Mouse (Mus musculus) natural killer cell, adult 2 months (primary cell): ENCODE data around the gene Oser1.

Source experiments
- DNase-seq, 2 experiments: peaks; one replicate each; pipeline ENCODE4 v3.0.0; 2022; ENCODE audit warnings: low spot score in 2 of 2

Oser1 gene

GRCm38 (mm10) chr2:163401221-163401620, 23.3 kb downstream of the Oser1 start:
- peak; percentile 75 to 79 for DNase-seq

DNA sequence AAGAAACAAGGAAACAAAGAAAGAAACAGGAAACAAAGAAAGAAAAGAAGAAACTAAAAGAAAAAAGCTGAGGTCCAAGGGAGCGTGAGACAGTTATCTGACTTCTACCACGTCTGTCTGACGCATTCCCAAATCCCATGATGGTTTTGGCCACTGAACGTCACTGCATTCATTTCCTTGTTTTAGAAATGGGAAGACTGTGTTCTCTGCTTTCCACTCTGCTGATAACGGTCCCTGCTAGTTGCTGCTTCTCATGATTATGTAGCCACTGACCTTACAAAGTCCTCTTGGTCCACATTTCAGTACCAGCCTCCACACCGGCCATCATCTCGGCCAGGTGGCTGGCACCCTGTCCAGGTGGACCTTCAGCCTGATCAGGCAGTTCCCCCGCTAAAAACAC, 25.3 kb downstream of the Oser1 start:
- no peak for DNase-seq

DNA sequence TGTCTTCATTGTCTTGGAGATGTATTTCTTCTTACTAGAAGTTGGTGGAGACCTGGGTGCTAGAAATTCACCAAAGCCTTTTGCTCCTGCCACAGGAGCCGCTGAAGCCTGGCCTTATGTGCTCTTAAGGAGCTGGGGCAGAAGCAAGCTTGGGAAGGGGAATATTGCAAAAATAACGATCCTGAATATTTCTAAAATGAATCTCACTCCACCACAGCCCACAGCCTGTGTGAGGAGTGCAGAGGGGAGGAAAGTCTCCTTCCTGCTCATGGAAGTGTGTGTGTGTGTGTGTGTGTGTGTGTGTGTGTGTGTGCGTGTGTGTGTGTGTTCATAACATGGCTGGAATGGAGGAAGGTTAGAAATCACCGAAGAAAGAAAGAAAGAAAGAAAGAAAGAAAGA, 25.7 kb downstream of the Oser1 start:
- no peak for DNase-seq

DNA sequence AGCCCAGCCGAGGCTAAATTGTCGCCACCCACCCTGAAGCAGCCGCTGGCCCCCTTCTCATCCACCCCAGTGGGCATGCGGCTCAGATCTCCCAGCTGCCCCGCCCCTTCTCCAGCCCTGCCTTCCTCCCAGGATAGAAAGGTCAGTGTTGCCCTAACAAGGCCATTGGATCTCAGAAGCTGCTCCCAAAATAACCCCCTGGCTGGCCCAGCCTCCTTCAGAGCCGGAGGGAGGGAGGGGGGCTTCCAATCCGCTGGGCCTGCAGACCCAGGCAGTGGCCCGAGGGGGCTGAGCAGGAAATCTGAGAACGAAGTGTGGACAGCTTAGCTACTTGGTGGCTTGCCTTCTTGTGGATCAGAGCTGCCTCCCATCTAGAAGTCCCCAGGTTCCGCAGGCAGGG, 26.6 kb downstream of the Oser1 start, which contains the start of gene Jph2:
Gene Jph2, minus strand, starts transcription at position 89 of the 400 bp plus-strand sequence.
- no peak for DNase-seq

- DNase-seq, result no peak
Measured at GRCm38 (mm10) chr2:163397071-163397470, 27.4 kb downstream of the Oser1 start.

DNA sequence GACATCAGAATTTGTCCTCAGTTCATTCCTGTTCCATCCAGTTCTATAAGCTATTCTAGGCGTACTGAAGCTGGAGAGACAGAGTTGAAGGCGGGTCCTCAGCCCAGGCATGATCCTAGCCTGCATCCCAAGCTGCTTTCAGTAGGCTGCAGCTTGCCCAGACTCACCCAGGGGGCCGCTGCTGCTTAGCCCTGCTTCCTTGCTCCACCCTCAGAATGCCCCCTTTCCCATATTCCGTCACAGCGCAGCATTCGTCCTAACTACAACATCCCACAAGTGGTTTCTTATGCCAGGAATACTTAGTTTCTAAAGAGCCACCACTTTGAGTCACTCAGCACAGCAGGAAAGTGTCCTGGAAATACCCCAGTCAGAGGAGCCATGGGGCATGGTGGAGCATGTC, 29.5 kb downstream of the Oser1 start:
- DNase-seq, result no peak

DNA sequence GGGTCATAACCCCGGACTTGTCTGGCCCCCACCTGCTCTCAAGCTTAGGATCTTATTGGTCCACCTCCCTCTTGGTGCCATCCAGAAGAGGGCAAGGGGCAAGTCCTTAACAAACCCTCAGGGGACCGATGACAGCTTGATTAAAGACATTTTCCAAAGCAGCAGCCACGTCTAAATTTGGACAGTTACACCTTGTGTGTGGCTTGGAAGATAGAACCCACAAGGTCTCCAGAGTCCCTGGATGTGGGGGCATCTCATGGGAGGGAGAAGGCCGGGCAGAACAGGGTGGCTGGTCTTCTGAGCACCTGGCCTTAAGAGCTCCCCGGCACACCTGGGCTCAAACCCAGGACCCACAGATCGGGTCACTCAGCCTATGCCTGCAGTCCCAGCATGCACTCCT, 30.5 kb downstream of the Oser1 start:
- no peak for DNase-seq

DNA sequence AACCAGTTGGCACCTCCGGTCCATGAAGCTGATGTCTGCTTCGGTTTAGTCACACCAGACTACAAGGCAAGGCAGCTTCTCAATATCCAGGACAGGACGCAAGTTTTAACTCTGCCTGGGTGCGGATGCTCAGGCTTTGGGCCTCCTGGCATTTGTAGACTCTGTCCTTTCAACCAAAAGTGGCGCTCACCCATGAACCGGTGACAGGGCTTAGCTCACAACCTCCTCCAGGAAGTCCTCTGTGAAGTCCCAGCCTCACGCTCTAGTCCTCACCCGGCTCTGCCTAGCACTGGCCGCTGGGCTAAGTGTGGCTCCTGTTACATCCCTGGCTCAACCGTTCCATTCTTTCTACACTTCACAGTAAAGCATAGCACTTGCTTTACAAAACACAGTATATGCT, 31.3 kb downstream of the Oser1 start:
- DNase-seq, result no peak

DNA sequence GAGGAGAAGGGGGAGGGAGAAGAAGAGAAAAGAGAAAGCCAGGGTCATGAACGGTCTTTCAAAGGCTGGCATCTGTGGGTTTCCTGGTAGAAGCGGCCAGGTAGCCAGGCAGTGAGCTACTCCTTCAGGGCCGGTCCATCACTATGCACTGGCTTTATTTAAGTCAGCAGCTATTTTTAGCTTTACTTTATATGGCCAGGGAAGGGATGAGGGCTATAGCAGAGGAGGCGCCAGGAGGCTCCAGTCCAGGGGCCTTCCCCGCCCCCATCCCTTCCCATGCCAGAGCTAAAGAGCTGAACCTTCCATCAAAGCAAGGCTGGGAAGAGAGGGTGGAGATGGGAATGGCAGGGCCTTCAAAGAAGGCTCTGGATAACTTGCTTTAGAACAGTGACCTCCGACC, 32.1 kb downstream of the Oser1 start:
- DNase-seq, result no peak

- no peak for DNase-seq
Measured at GRCm38 (mm10) chr2:163386423-163387190, 37.9 kb downstream of the Oser1 start.

GRCm38 (mm10) chr2:163385126-163385525, 39.4 kb downstream of the Oser1 start:
- DNase-seq, result no peak

DNA sequence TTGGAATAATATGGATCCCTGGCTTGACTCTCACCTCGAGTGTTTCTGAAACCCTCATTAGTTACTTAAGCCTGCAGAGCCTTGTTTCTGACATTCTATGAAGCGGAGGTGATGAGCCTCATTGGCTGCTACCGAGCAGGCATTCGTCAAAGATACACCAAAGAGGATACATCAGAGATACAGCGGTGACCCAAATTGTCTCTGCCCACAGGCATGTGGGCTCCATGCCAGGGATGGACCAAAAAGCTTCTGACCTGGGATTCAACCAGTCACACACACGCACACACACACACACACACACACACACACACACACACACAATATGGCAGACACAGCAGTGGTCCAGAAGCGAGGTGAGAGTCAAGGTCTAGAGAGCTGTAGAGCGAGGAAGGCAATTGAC, 43.3 kb downstream of the Oser1 start:
- DNase-seq, result no peak

GRCm38 (mm10) chr2:163379366-163379765, 45.1 kb downstream of the Oser1 start:
- no peak for DNase-seq

- no peak for DNase-seq
Measured at GRCm38 (mm10) chr2:163376082-163376481, 48.4 kb downstream of the Oser1 start.

- no peak for DNase-seq
Measured at GRCm38 (mm10) chr2:163375468-163375867, 49.0 kb downstream of the Oser1 start.

DNA sequence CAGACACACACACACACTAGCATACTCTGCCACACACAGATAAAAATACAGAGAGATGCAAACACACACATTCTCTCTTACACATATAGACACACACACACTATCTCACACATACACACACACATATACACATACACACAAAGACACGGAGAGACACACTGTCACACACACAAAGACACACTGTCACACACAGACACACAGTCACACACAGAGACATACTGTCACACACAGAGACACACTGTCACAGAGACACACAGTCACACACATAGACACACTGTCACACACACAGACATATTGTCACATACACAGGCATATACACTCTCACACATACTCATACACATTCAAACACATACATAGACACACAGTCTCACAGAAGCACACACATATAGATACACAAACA, 51.9 kb downstream of the Oser1 start:
- DNase-seq, result no peak

- DNase-seq, result no peak
Measured at GRCm38 (mm10) chr2:163370175-163370574, 54.3 kb downstream of the Oser1 start.

DNA sequence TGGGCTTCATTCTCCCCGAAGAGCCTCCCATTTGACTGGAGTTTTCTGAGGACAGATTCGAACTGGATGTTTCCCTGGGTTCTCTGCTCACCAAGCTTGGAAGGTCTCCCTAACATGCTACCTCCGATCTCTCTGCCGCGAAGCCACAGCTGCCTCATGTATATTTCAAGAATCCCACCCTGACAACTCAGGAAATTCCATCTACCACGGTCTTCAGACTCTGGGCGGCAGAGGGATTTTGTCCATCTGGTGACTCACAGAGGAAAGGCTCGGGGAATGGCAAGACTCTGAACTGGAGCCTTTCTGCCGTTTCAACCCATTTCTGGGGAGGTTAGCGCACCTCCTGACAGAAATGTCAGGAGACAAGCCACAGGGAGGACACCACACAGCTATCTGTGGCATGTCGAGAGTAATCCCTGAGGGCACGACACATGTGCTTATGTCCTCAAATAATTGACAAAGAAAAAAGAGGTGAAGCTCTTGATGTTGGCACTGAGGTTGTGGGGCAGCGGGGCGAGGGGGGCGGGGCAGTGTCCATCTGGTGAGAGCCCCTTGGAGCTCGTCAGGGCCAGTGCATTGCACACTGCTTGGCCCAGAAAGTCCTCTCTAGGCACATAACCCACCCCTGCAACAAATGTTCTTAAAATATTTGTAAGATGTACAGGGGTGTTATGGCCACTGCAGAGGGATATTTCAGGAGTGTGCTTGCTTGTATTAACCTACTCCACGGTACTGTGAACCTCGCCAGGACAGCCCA, 59.5 kb downstream of the Oser1 start:
- no peak for DNase-seq

- DNase-seq, result no peak
Measured at GRCm38 (mm10) chr2:163362940-163363921, 61.3 kb downstream of the Oser1 start.

DNA sequence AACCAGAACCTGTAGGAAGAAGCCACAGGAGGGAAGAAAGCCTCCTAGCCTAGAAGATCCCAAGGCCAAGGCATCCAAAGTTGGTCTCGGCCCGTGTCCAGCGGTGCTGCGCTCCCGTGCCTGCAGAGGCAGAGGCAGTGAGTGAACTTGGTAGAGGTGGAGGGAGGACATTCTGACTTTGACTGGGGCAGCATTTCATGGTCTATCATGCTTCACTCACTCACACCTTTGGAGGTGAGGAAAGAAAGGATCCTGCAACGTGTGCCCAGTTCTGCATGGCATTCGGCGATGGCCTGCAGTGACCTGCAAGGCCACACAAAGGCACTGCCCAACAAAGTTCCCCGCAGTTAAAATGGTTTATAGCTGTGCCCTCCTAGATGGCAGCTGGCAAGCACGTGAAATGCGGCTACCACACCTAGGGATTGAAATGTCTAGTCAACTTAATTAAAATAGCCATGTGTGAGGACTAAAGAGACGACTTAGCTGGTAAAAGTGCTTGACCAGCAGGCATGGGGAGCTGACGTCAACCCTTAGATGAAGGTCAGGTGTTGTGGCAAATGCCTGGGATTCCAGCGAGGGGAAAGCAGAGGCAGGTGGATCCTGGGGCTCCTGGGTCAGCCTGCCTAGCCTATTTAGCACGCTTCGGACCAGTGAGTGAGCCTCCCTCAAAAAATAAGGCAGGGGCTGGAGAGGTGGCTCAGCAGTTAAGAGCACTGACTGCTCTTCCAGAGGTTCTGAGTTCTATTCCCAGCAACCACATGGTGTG, 63.5 kb downstream of the Oser1 start:
- DNase-seq, result no peak

DNA sequence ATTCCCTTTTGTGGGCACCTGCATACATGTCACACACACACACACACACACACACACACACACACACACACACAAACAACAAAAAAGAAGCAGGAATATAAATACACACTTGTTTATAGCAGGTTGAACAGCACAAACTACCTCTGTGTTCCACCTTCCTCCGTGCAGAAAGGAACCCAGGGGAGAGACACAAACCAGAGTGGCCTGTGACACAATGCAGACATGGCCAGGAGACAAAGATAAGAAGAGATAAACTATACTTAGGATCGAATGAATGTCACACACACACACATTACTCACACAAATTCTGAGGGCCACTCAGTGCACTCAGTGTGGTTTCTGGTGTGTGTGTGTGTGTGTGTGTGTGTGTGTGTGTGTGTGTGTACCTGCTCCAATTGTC, 65.2 kb downstream of the Oser1 start:
- no peak for DNase-seq
